Mouse (Mus musculus): ENCODE data around the gene Trim43c. TPM values are rescaled to one million over a fixed set of nuclear protein-coding genes. Genes with fewer than 3 reads are reported as not detected.
"Not testable (repeated sequence)": the region's sequence is repeated elsewhere in the genome, so short reads cannot be mapped to it uniquely, and the experiment has no call there.

Trim43c gene
- under 1 TPM in 1 of 2 experiments, not detected in 1; 0.23 TPM for total RNA-seq (2021)
- long read RNA-seq = 0 reads

- DNase-seq (ENCODE audit: low spot score in 2 of 2) = not testable (repeated sequence)
Measured at GRCm38 (mm10) chr9:88838864-88839263, at the start of gene Trim43c. Gene Trim43c, plus strand, starts transcription at chr9:88839164.

- not testable (repeated sequence) for DNase-seq (ENCODE audit: low spot score in 2 of 2)
Measured at GRCm38 (mm10) chr9:88853072-88853471, 14.1 kb downstream of the Trim43c start.

DNA sequence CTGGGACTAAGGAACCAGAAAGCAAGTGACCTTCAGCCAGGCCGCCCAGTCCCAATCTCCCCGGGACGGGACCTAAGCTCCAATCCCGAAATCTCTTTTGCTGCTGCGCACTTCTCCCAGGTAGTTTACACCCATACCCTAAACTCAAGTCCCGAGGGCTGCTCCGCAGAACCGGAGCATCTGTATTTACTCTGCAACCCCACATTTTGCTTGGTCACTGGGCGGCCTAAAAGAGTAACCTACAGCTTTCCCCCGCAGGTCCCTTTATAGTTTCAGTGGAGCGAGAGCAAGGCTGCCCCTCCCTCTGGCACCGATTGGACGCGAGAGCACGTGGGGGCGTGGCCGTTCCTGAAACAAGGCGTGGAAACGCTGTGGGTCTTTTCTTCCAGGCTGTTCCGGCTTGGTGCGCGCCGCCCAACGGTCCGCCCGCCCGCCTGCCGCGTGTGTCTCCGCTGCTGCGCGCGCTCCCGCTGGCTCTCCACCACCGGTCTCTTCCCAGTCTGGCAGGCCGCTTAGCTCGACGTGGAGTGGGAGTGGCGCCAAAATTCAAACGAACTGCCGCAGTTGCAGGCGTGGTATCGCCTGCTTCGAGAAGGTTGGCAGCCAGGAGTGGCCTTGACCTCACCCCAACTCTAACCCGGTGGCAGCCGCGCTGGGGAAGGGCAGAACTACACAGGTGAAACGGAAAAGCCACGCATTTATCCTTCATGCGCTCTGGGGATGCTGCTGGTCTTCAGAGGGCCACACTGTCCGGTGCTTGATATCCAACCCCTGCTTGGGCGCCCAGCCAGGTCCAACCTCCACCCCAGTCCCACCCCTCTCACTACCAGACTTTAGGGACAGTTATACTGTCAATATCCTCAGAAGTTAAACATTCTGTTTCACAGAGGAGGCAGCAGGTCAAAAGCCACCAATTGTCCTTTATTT, 19.9 kb downstream of the Trim43c start:
- peak; percentile 81 to 85 for DNase-seq (ENCODE audit: low spot score in 2 of 2)

Other genes with a start within 250 kb of the Trim43c start
- gene Mthfsl, start 118.9 kb upstream of the Trim43c start, total RNA-seq (2021) = 10 to 100 TPM; 26.9 to 30.5 TPM
- not detected for gene Bcl2a1d, start 107.2 kb upstream of the Trim43c start, total RNA-seq (2021)
- gene Bcl2a1a, start 117.7 kb downstream of the Trim43c start, total RNA-seq (2021) = not detected